Mouse (Mus musculus) CD8-positive naive resting alpha-beta T cell, adult 2 months (primary cell): ENCODE measurements at regions not wholly inside any gene's neighbourhood (a gene's known extent, or its start where the extent isn't known, plus 50 kb on each side); places are given as distances from the start of the nearest gene placed in this dataset.

Experiments used
- DNase-seq, 2 experiments: peaks; one replicate each; pipeline ENCODE4 v3.0.0; 2022; ENCODE audit warnings: low read depth in 2 of 2, low spot score in 2 of 2

- no peak for DNase-seq
Observed at GRCm38 (mm10) chr4:53223379-53223778, 63.7 kb upstream of the Abca1 start.

GRCm38 (mm10) chr4:53220809-53221208 lies 61.1 kb upstream of the Abca1 start:
- no peak for DNase-seq

- DNase-seq = no peak
Observed at GRCm38 (mm10) chr4:53219351-53219750, 59.7 kb upstream of the Abca1 start.

GRCm38 (mm10) chr4:53218752-53219151 lies 59.1 kb upstream of the Abca1 start:
- no peak for DNase-seq

GRCm38 (mm10) chr4:53218291-53218640 lies 58.6 kb upstream of the Abca1 start:
- no peak for DNase-seq

GRCm38 (mm10) chr4:53217608-53218290 lies 58.1 kb upstream of the Abca1 start:
- peak; percentile 59 to 60 for DNase-seq

- no peak for DNase-seq
Observed at GRCm38 (mm10) chr4:53212541-53212940, 52.8 kb upstream of the Abca1 start.

- DNase-seq = no peak
Observed at GRCm38 (mm10) chr4:53210685-53211084, 51.0 kb upstream of the Abca1 start.
